Mouse (Mus musculus) heart, embryonic 16.5 days (tissue): Measurements from ENCODE around the gene Nmu. TPM values are rescaled to one million over a fixed set of nuclear protein-coding genes. Genes with fewer than 3 reads are reported as not detected.

Experiments used
- polyA plus RNA-seq: library from polyadenylated mRNA; unstranded; fragments of >200 nt; fragmentation: Nextera tagmentation; extraction: Ambion mirVana; gene quantifications from 2 replicates; pipeline ENCODE4 v1.2.1, GENCODE M21; 2015

Nmu gene
- polyA plus RNA-seq, 1 experiment from 2014 or later, result not detected

Other genes with a start within 250 kb of the Nmu start
- gene Srd5a3, start 223.5 kb downstream of the Nmu start, polyA plus RNA-seq, result 30.7 TPM in 2 replicates
- 58.8 and 62.5 TPM in 2 replicates for gene Tmem165, start 179.9 kb downstream of the Nmu start, polyA plus RNA-seq
- gene Clock, start 59.0 kb downstream of the Nmu start, polyA plus RNA-seq, result 9.7 and 9.8 TPM in 2 replicates
- gene Pdcl2, start 32.6 kb downstream of the Nmu start, polyA plus RNA-seq, result not detected in 2 replicates
- not detected in 2 replicates for gene Gm7271, start 120.3 kb upstream of the Nmu start, polyA plus RNA-seq
- gene Exoc1, start 165.5 kb upstream of the Nmu start, polyA plus RNA-seq, result 21.4 and 23.7 TPM in 2 replicates
- gene Cep135, start 224.9 kb upstream of the Nmu start, polyA plus RNA-seq, result 4.7 and 4.9 TPM in 2 replicates